In genomic region chr5:115538017-115538692, GRCm38 (mm10) we compare ENCODE assay signal across 7 mouse cellular contexts. TPM values are rescaled to one million over a fixed set of nuclear protein-coding genes. Genes with fewer than 3 reads are reported as not detected.
DNase-seq lines count a peak whose midpoint lies in the region; ATAC-seq and TF ChIP-seq lines count a peak whose summit lies in the region.

No protein-coding gene starts in this region.

- intact Hi-C loops in left cerebral cortex, postnatal 25 days (cut with DNase I): loop anchor here (1.0 kb wide), 1 partner anchor 32 kb away; the partner anchor contains the start of gene Pxn
- intact Hi-C loops in left cerebral cortex, postnatal 10 days (cut with DNase I): loop anchor here (1.0 kb wide), 1 partner anchor 32 kb away; the partner anchor contains the start of gene Pxn

- peaks cover 11% of the 10 kb centered on the region for H3K36me3 ChIP-seq in megakaryocyte, embryonic 14.5 days (replicated peaks; ENCODE audit: low read length)
- no peaks in the 10 kb centered on the region for H3K36me3 ChIP-seq in forebrain, embryonic 15.5 days
- H3K36me3 ChIP-seq in kidney, embryonic 16.5 days (ENCODE audit: insufficient read depth, low read length): no peaks in the 10 kb centered on the region
- no peaks in the 10 kb centered on the region for H3K36me3 ChIP-seq in small intestine, adult 2 months (ENCODE audit: control insufficient read depth, insufficient read depth, low read length)

- H3K9ac ChIP-seq in forebrain, embryonic 15.5 days (replicated peaks): no peak overlapping the region
- H3K9ac ChIP-seq in kidney, embryonic 16.5 days (replicated peaks; ENCODE audit: low read length): no peak overlapping the region; the same call in 1 of the 2 replicates

- H3K4me3 ChIP-seq in megakaryocyte, embryonic 14.5 days (replicated peaks): peak overlapping the region; percentile 86
- H3K4me3 ChIP-seq in forebrain, embryonic 15.5 days: no peak overlapping the region
- no peak overlapping the region for H3K4me3 ChIP-seq in kidney, embryonic 16.5 days (ENCODE audit: low read length)
- peak overlapping the region; percentile 26 for H3K4me3 ChIP-seq in small intestine, adult 2 months (ENCODE audit: low read depth, low read length)

- H3K27ac ChIP-seq in forebrain, embryonic 15.5 days (replicated peaks): no peak overlapping the region
- H3K27ac ChIP-seq in kidney, embryonic 16.5 days (ENCODE audit: low read length): peak overlapping the region; percentile 32; the same call in 1 of the 2 replicates
- H3K27ac ChIP-seq in small intestine, adult 2 months (ENCODE audit: insufficient read depth, low read depth, low read length): peak overlapping the region; percentile 31

- H3K4me1 ChIP-seq in megakaryocyte, embryonic 14.5 days: peaks cover 85% of the 10 kb centered on the region
- H3K4me1 ChIP-seq in forebrain, embryonic 15.5 days: peaks cover 30% of the 10 kb centered on the region
- peaks cover 56% of the 10 kb centered on the region for H3K4me1 ChIP-seq in kidney, embryonic 16.5 days (ENCODE audit: insufficient read depth, low read length)
- H3K4me1 ChIP-seq in small intestine, adult 2 months (ENCODE audit: control insufficient read depth, insufficient read depth, insufficient read length, low read length): peaks cover 35% of the 10 kb centered on the region

- 66% methylated on average over 13 of the region's 13 CpGs for WGBS in forebrain, embryonic 15.5 days
- WGBS in kidney, embryonic 16.5 days: 65% methylated on average over 13 of the region's 13 CpGs
- 20% methylated on average over 13 of the region's 13 CpGs for WGBS in small intestine, adult 2 months

- ATAC-seq in megakaryocyte, adult 5-6 weeks (ENCODE audit: poor library complexity, severe bottlenecking): no peak
- ATAC-seq in forebrain, embryonic 15.5 days (replicated peaks): peak; percentile 23
- ATAC-seq in kidney, embryonic 16.5 days (ENCODE audit: low FRiP score, low TSS enrichment): 0 out of 2 replicates have a peak, but pooled peaks have one; percentile 18

- no peaks in the 10 kb centered on the region for H3K9me3 ChIP-seq in megakaryocyte, embryonic 14.5 days
- no peaks in the 10 kb centered on the region for H3K9me3 ChIP-seq in forebrain, embryonic 15.5 days
- no peaks in the 10 kb centered on the region for H3K9me3 ChIP-seq in kidney, embryonic 16.5 days (ENCODE audit: low read length)

- TF ChIP-seq CTCF in small intestine, adult 2 months (IDR thresholded peaks at IDR 0.05; ENCODE audit: extremely low read depth, insufficient read length, insufficient replicate concordance, low read depth, low read length): no peak

- no peaks in the 10 kb centered on the region for H3K27me3 ChIP-seq in megakaryocyte, embryonic 14.5 days (replicated peaks)
- H3K27me3 ChIP-seq in forebrain, embryonic 15.5 days: no peaks in the 10 kb centered on the region
- no peaks in the 10 kb centered on the region for H3K27me3 ChIP-seq in kidney, embryonic 16.5 days (ENCODE audit: insufficient read depth, low read length)
- no peaks in the 10 kb centered on the region for H3K27me3 ChIP-seq in small intestine, adult 2 months (ENCODE audit: control insufficient read depth, insufficient read depth, low read length)

- no peak for TF ChIP-seq POLR2A in small intestine, adult 2 months (IDR thresholded peaks at IDR 0.05; ENCODE audit: low read depth, low read length)

- DNase-seq in left cerebral cortex, postnatal 25 days (ENCODE audit: low spot score in 2 of 2): no peak
- no peak for DNase-seq in left cerebral cortex, postnatal 10 days (ENCODE audit: extremely low spot score in 1 of 2, low spot score in 2 of 2)

- no peak overlapping the region for H3K4me2 ChIP-seq in forebrain, embryonic 15.5 days (replicated peaks)
- H3K4me2 ChIP-seq in kidney, embryonic 16.5 days (replicated peaks; ENCODE audit: low read depth, low read length): peak overlapping the region; percentile 15

RNA-seq across cellular contexts. Expression of gene Rplp0, which starts 21.1 kb away (rescaled TPM):
- polyA plus RNA-seq in megakaryocyte, embryonic 14.5 days (2012; ENCODE audit: insufficient read depth, low replicate concordance): 975 and 2,538 TPM in 2 replicates
- 1,875 and 2,228 TPM in 2 replicates for total RNA-seq in megakaryocyte, adult 5-6 weeks (2015)
- total RNA-seq in megakaryocyte, adult 5-6 weeks (2017): 1,202 and 1,250 TPM in 2 replicates
- polyA plus RNA-seq in forebrain, embryonic 15.5 days (2015; fragmentation: Nextera tagmentation; extraction: Ambion mirVana): 1,000 and 1,018 TPM in 2 replicates
- polyA plus RNA-seq in kidney, embryonic 16.5 days (2015; fragmentation: Nextera tagmentation; extraction: Ambion mirVana): 1,527 and 1,553 TPM in 2 replicates
- polyA plus RNA-seq in small intestine, adult 2 months (2012; rRNA removed): 1,193 and 2,017 TPM in 2 replicates
- total RNA-seq in left cerebral cortex, postnatal 25 days (2021): 100 to 1,000 TPM; 208 to 218 TPM
- 100 to 1,000 TPM; 400 to 410 TPM for total RNA-seq in left cerebral cortex, postnatal 10 days (2021)

RNA-seq across cellular contexts. Expression of gene Gcn1l1, which starts 26.9 kb away (rescaled TPM):
- 25.1 and 30.4 TPM in 2 replicates for polyA plus RNA-seq in megakaryocyte, embryonic 14.5 days (2012; ENCODE audit: insufficient read depth, low replicate concordance)
- total RNA-seq in megakaryocyte, adult 5-6 weeks (2015): 9.0 and 9.2 TPM in 2 replicates
- total RNA-seq in megakaryocyte, adult 5-6 weeks (2017): 13.2 and 13.4 TPM in 2 replicates
- 43.8 and 46.1 TPM in 2 replicates for polyA plus RNA-seq in forebrain, embryonic 15.5 days (2015; fragmentation: Nextera tagmentation; extraction: Ambion mirVana)
- polyA plus RNA-seq in kidney, embryonic 16.5 days (2015; fragmentation: Nextera tagmentation; extraction: Ambion mirVana): 44.3 and 48.8 TPM in 2 replicates
- 26.4 and 30.7 TPM in 2 replicates for polyA plus RNA-seq in small intestine, adult 2 months (2012; rRNA removed)
- total RNA-seq in left cerebral cortex, postnatal 25 days (2021): 10 to 100 TPM; 61.4 to 75.7 TPM
- 10 to 100 TPM; 71.3 to 75.0 TPM for total RNA-seq in left cerebral cortex, postnatal 10 days (2021)

RNA-seq across cellular contexts. Expression of gene Pxn, which starts 31.7 kb away (rescaled TPM):
- polyA plus RNA-seq in megakaryocyte, embryonic 14.5 days (2012; ENCODE audit: insufficient read depth, low replicate concordance): 63.1 and 67.7 TPM in 2 replicates
- total RNA-seq in megakaryocyte, adult 5-6 weeks (2015): 81.3 and 93.8 TPM in 2 replicates
- 151 and 199 TPM in 2 replicates for total RNA-seq in megakaryocyte, adult 5-6 weeks (2017)
- polyA plus RNA-seq in forebrain, embryonic 15.5 days (2015; fragmentation: Nextera tagmentation; extraction: Ambion mirVana): 19.1 and 19.7 TPM in 2 replicates
- 60.5 and 67.2 TPM in 2 replicates for polyA plus RNA-seq in kidney, embryonic 16.5 days (2015; fragmentation: Nextera tagmentation; extraction: Ambion mirVana)
- polyA plus RNA-seq in small intestine, adult 2 months (2012; rRNA removed): 65.1 and 136 TPM in 2 replicates
- total RNA-seq in left cerebral cortex, postnatal 25 days (2021): 10 to 100 TPM; 19.9 to 21.0 TPM
- 10 to 100 TPM; 18.8 to 20.8 TPM for total RNA-seq in left cerebral cortex, postnatal 10 days (2021)

RNA-seq across cellular contexts. Expression of gene Sirt4, which starts 53.6 kb away (rescaled TPM):
- polyA plus RNA-seq in megakaryocyte, embryonic 14.5 days (2012; ENCODE audit: insufficient read depth, low replicate concordance): 3.1 TPM in 1 of 2 replicates, not detected in the other
- 3.6 and 5.4 TPM in 2 replicates for total RNA-seq in megakaryocyte, adult 5-6 weeks (2015)
- 2.0 and 3.3 TPM in 2 replicates for total RNA-seq in megakaryocyte, adult 5-6 weeks (2017)
- polyA plus RNA-seq in forebrain, embryonic 15.5 days (2015; fragmentation: Nextera tagmentation; extraction: Ambion mirVana): 34.0 and 34.2 TPM in 2 replicates
- polyA plus RNA-seq in kidney, embryonic 16.5 days (2015; fragmentation: Nextera tagmentation; extraction: Ambion mirVana): 27.3 and 27.5 TPM in 2 replicates
- 9.9 and 13.6 TPM in 2 replicates for polyA plus RNA-seq in small intestine, adult 2 months (2012; rRNA removed)
- 10 to 100 TPM; 31.1 to 34.0 TPM for total RNA-seq in left cerebral cortex, postnatal 25 days (2021)
- 10 to 100 TPM; 26.8 to 31.2 TPM for total RNA-seq in left cerebral cortex, postnatal 10 days (2021)

Comparison
In these comparisons a context has a peak if more than half of its experiments do, and no peak if none do; other contexts are left out.
1. H3K4me3 ChIP-seq: peak in megakaryocyte, embryonic 14.5 days (single experiment) and small intestine, adult 2 months (single experiment); none in forebrain, embryonic 15.5 days (single experiment) and kidney, embryonic 16.5 days (single experiment).